ENCODE assay signal across 9 mouse cellular contexts in the genomic region with DNA sequence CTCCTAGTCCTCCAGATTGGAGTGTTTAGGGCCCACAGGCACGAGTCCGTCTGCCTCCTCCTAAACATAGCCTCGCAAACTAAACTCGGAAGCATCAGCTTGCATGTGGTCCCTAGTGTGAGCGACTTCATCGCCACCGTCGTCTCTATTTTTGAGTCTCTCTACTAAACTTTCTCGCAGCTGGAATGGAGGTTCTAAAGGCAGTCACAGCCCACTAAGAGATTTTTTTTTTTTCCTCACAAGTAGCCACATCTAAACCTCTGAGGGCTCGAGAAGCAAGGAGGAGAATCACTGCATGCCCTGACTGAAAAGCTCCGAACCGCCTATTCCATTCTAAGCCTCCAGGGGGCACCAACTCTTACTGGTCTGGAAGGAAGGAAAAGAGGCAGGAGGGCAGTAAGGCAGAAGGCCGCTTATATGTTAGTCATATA.
DNase-seq lines count a peak whose midpoint lies in the region; ATAC-seq and TF ChIP-seq lines count a peak whose summit lies in the region.
"Had no signal": no experiment of that assay in that cellular context is flagged by ENCODE, and none has a peak within 500 bp of the region (broad histone marks: within the 10 kb centered on the region; RNA-seq: fewer than 3 reads in every experiment).

No protein-coding gene starts in this region.

- H3K27me3 ChIP-seq in midbrain, embryonic 10.5 days (ENCODE audit: low read depth, poor library complexity, severe bottlenecking), result no peaks in the 10 kb centered on the region
- no peaks in the 10 kb centered on the region for H3K27me3 ChIP-seq in midbrain, embryonic 15.5 days (replicated peaks)
- H3K27me3 ChIP-seq in stomach, postnatal 0 days (ENCODE audit: control insufficient read depth, insufficient read depth, low read length), result no peaks in the 10 kb centered on the region
- H3K27me3 ChIP-seq: neural tube, embryonic 12.5 days had no signal

- H3K4me1 ChIP-seq in midbrain, embryonic 10.5 days, result no peaks in the 10 kb centered on the region
- H3K4me1 ChIP-seq in midbrain, embryonic 15.5 days, result peaks cover 6% of the 10 kb centered on the region; the same call in 1 of the 2 replicates
- H3K4me1 ChIP-seq in lung, adult 2 months (ENCODE audit: control insufficient read depth, insufficient read depth, low read length), result no peaks in the 10 kb centered on the region
- H3K4me1 ChIP-seq in stomach, postnatal 0 days (replicated peaks; ENCODE audit: control insufficient read depth, insufficient read depth), result no peaks in the 10 kb centered on the region

- H3K9ac ChIP-seq in midbrain, embryonic 15.5 days, result no peak overlapping the region
- no peak overlapping the region for H3K9ac ChIP-seq in stomach, postnatal 0 days (ENCODE audit: low read length)
- H3K9ac ChIP-seq: neural tube, embryonic 12.5 days had no signal

- TF ChIP-seq CTCF in lung, adult 2 months (IDR thresholded peaks at IDR 0.05; ENCODE audit: insufficient read depth, low read length), result peak; percentile 59
- peak; percentile 86 for TF ChIP-seq CTCF in stomach, postnatal 0 days (IDR thresholded peaks at IDR 0.05; ENCODE audit: low read depth)

- DNase-seq in midbrain, embryonic 10.5 days (ENCODE audit: low spot score), result peak; percentile 61
- peak; percentile 6 for DNase-seq in c-Kit-positive CD71-negative TER-119-negative erythroid progenitor cells, embryonic 14.5 days (ENCODE audit: low read depth)
- DNase-seq in frontal cortex, adult 2 months (ENCODE audit: extremely low spot score in 1 of 2, low spot score in 1 of 2), result peak; percentile 77 to 90
- DNase-seq in kidney, postnatal 4 days, result peak; percentile 83 to 84
- DNase-seq in lung, adult 2 months, result peak; percentile 42
- DNase-seq in stomach, postnatal 0 days (ENCODE audit: low spot score), result peak; percentile 60
- no peak for DNase-seq in B cell, adult 2 months

- no peaks in the 10 kb centered on the region for H3K36me3 ChIP-seq in midbrain, embryonic 10.5 days
- no peaks in the 10 kb centered on the region for H3K36me3 ChIP-seq in midbrain, embryonic 15.5 days (replicated peaks)
- H3K36me3 ChIP-seq in stomach, postnatal 0 days (ENCODE audit: control insufficient read depth, insufficient read depth, low read length), result no peaks in the 10 kb centered on the region
- H3K36me3 ChIP-seq: neural tube, embryonic 12.5 days had no signal

- no peaks in the 10 kb centered on the region for H3K9me3 ChIP-seq in midbrain, embryonic 10.5 days (replicated peaks)
- H3K9me3 ChIP-seq in midbrain, embryonic 15.5 days, result no peaks in the 10 kb centered on the region
- H3K9me3 ChIP-seq in stomach, postnatal 0 days (ENCODE audit: control insufficient read depth, low read length), result no peaks in the 10 kb centered on the region
- H3K9me3 ChIP-seq: neural tube, embryonic 12.5 days had no signal

- H3K4me2 ChIP-seq in midbrain, embryonic 15.5 days, result no peak overlapping the region
- no peak overlapping the region for H3K4me2 ChIP-seq in stomach, postnatal 0 days (replicated peaks; ENCODE audit: low read depth)
- H3K4me2 ChIP-seq: neural tube, embryonic 12.5 days had no signal

- no peak overlapping the region for H3K4me3 ChIP-seq in midbrain, embryonic 10.5 days
- no peak overlapping the region for H3K4me3 ChIP-seq in midbrain, embryonic 15.5 days
- no peak overlapping the region for H3K4me3 ChIP-seq in lung, adult 2 months (replicated peaks; ENCODE audit: extremely low read depth, low read depth, low read length)
- no peak overlapping the region for H3K4me3 ChIP-seq in stomach, postnatal 0 days (ENCODE audit: low read depth, low read length)
- H3K4me3 ChIP-seq: neural tube, embryonic 12.5 days had no signal

- H3K27ac ChIP-seq in midbrain, embryonic 10.5 days (replicated peaks), result no peak overlapping the region
- H3K27ac ChIP-seq in midbrain, embryonic 15.5 days, result no peak overlapping the region
- no peak overlapping the region for H3K27ac ChIP-seq in stomach, postnatal 0 days (replicated peaks)
- H3K27ac ChIP-seq: neural tube, embryonic 12.5 days had no signal

- 63% methylated on average over 13 of the region's 13 CpGs for WGBS in midbrain, embryonic 10.5 days
- WGBS in midbrain, embryonic 15.5 days, result 50% methylated on average over 13 of the region's 13 CpGs
- WGBS in lung, adult 2 months, result 50% methylated on average over 13 of the region's 13 CpGs
- WGBS in stomach, postnatal 0 days, result 51% methylated on average over 13 of the region's 13 CpGs

- ATAC-seq in midbrain, embryonic 15.5 days (replicated peaks), result no peak
- ATAC-seq in stomach, postnatal 0 days (ENCODE audit: low FRiP score, low TSS enrichment), result no peak

- no peak for TF ChIP-seq EP300 in stomach, postnatal 0 days (optimal IDR thresholded peaks at IDR 0.05)

- no peak for TF ChIP-seq POLR2A in lung, adult 2 months (IDR thresholded peaks at IDR 0.05; ENCODE audit: borderline replicate concordance, extremely low read depth, low read depth, low read length)

Comparison
In these comparisons a context has a peak if more than half of its experiments do, and no peak if none do; other contexts are left out.
1. DNase-seq: peak in midbrain, embryonic 10.5 days (single experiment), c-Kit-positive CD71-negative TER-119-negative erythroid progenitor cells, embryonic 14.5 days (single experiment), frontal cortex, adult 2 months (2 of 2), kidney, postnatal 4 days (2 of 2), lung, adult 2 months (single experiment) and stomach, postnatal 0 days (single experiment); none in B cell, adult 2 months (0 of 2).